Mouse (Mus musculus) ovary, postnatal 10 days (tissue): ENCODE measurements around the gene Slc47a2.

ENCODE experiments used
- DNase-seq: peaks from one replicate; pipeline ENCODE4 v3.0.0; 2022; ENCODE audit warnings: low spot score

Slc47a2 gene

GRCm38 (mm10) chr11:61342505-61343420 lies at the start of gene Slc47a2:
Gene Slc47a2, minus strand, starts transcription at chr11:61342860.
- no peak for DNase-seq

GRCm38 (mm10) chr11:61388936-61389335 lies 46.3 kb upstream of the Slc47a2 start:
- DNase-seq = no peak

DNA sequence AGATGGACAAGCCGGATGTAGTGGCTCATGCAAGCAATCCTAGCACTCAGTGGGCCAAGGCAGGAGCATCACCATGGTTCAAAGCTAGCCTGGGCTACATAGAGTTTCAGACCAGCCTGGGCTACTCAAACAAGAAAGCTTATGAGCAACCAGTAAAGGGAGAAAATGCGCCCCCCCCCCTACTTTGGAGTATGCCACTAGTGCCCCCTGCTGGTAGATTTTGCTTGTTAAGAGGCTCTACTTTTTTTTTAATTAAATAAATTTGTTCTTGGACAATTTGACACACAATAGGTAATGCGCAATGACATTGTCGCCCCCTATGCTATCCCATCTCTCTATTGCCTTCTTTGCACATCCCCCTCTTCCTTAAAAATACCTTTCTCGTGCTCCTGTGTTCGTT lies 45.4 kb upstream of the Slc47a2 start:
- no peak for DNase-seq

- no peak for DNase-seq
Observed at GRCm38 (mm10) chr11:61387233-61387632, 44.6 kb upstream of the Slc47a2 start.

GRCm38 (mm10) chr11:61385725-61386124 lies 43.1 kb upstream of the Slc47a2 start:
- DNase-seq = no peak

- no peak for DNase-seq
Observed at GRCm38 (mm10) chr11:61381272-61381671, 38.6 kb upstream of the Slc47a2 start.

- DNase-seq = no peak
Observed at GRCm38 (mm10) chr11:61378651-61379050, 36.0 kb upstream of the Slc47a2 start.

DNA sequence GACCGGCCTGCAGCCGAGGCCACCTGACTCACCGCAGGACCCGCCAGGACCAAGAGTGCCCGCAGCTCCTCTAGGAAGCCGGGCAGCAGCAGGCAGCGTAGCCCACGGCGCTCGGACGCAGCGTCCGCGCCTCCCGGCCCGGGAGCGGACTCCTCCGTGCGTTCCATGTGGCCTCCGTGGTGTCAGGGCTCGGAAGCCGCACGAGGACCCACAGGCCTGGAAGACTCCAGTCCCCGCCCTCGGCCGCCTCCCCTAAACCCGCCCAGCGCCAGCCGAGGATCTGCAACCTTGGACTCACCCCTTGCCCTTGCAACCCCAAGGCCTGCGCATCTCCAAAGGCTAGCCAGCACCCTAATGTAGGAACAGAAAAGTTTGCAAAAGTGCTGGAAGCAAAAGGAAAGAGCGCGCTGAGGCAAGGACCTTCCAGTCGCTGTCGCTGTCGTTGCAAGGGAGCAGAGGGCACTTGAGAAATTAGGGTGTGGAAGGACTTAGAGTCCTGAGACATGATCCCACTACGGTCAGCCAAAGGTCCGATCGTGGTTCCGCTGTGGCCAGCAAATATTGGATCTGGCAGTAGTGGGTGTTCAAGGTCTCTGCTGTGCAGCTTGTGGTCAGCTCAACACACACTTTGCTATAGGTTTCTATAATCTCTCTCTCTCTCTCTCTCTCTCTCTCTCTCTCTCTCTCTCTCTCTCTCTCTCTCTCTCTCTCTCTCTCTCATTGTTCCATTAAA lies 35.4 kb upstream of the Slc47a2 start, which contains the start of gene Slc47a1:
Gene Slc47a1, minus strand, starts transcription at position 465 of the 733 bp plus-strand sequence.
- no peak for DNase-seq

- no peak for DNase-seq
Observed at GRCm38 (mm10) chr11:61368668-61369067, 26.0 kb upstream of the Slc47a2 start.

DNA sequence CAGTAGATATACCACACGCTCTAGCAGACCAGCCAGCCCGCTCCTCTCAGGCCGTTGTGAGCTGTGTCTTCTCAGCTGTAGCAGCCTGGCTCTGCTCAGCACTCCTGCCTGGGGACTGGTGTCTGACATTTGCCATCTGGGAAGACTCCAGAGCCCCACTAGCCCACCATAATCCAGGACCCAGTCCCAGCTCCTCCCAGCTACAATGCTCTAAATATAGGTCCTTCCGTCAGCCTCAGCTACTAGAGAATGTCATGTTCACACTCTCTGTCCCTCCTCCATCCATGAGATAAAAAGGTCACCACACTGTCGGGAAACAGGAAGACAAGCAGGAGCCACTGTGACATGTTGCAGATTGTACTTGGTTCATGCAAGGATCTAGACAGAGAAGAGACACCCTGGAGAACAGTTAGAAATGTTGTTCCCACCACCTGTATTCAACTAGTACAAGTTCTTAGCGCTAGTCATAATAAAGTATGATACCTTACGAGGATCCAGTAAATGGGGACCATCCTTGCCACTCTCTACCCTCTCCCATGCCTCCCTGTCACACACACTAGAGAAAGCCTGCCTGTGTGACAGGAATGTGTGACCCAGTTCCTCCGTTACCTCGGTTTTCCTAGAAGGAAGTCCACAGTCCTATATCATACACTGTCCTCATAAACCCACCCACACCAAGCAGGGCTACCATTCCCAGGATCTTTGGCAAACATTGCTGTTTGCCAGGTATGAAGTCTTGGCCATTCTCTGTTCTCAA lies 24.0 kb upstream of the Slc47a2 start:
- no peak for DNase-seq

GRCm38 (mm10) chr11:61365938-61366337 lies 23.3 kb upstream of the Slc47a2 start:
- DNase-seq = no peak

DNA sequence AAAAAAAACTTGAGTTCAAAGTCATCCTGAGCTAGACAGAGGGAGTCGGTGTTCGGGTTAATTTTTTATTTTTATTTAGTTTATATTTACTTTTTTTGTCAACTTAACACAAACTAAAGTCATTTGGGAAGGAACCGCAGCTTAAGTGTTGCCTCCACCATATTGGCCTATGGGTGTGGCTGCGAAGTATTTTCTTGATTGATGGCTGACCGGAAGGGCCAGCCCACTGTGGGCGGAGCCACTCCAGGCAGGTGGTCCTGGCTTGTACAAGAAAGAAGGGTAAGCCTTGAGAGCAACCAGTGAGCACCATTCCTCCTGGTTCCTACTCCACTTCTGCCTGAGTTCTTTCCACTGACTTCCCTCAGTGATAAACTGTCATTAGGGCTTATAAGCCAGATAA lies 21.4 kb upstream of the Slc47a2 start:
- DNase-seq = no peak

- DNase-seq = no peak
Observed at GRCm38 (mm10) chr11:61361515-61362190, 19.0 kb upstream of the Slc47a2 start.

DNA sequence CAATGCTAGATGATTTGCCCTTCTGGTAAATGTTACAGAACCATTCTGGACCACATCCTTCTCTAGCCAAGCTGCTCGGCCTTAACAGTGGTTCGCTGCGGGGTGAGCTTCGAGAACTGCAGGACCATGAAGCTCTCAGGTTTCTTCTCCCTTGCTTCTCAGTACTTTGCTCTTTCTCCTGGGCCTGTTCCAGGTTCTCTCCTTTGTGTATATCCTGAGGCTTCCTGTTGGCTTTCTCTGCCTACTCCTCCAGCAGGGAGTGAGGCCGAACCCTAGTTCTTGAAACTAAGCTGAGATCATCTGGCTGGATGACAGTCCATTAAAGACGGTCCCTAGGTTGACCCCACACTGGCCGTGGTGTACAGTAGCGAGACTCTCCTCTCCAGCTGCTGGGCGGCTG lies 13.9 kb upstream of the Slc47a2 start:
- no peak for DNase-seq

- DNase-seq = no peak
Observed at GRCm38 (mm10) chr11:61356111-61356510, 13.5 kb upstream of the Slc47a2 start.

GRCm38 (mm10) chr11:61355351-61355750 lies 12.7 kb upstream of the Slc47a2 start:
- no peak for DNase-seq

GRCm38 (mm10) chr11:61354346-61354745 lies 11.7 kb upstream of the Slc47a2 start:
- no peak for DNase-seq

DNA sequence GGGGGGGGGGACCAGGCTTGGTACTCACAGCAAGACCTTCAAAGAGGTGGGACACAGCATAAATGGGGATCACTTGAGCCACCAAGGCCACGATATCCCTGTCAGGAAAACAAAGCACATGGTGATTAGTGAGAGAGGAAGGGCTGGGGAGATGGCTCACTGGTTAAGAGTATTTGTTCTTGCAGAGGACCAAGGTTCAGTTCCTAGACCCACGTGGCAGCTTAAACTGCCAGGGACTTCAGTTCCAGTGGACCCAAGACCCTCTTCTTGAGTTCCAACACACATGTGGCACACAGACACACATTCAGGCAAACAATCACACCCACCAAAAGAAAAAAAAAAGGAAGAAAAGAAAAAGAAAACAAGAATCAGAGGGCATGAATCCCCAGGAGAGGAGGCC lies 10.4 kb upstream of the Slc47a2 start:
- no peak for DNase-seq

GRCm38 (mm10) chr11:61352138-61352651 lies 9.5 kb upstream of the Slc47a2 start:
- DNase-seq = no peak

GRCm38 (mm10) chr11:61349337-61349736 lies 6.7 kb upstream of the Slc47a2 start:
- DNase-seq = peak; percentile 19

GRCm38 (mm10) chr11:61346133-61346532 lies 3.5 kb upstream of the Slc47a2 start:
- DNase-seq = no peak

- DNase-seq = no peak
Observed at GRCm38 (mm10) chr11:61341971-61342370, 689 bp downstream of the Slc47a2 start.
